Mouse (Mus musculus) stomach, postnatal 0 days (tissue): ENCODE results near the gene Megf8. TPM values are rescaled to one million over a fixed set of nuclear protein-coding genes. Genes with fewer than 3 reads are reported as not detected.

Experiments used
- ATAC-seq: fragments of 200-750 bp; cut with Nextera tagmentation; 2 replicates; pipeline ENCODE4 v1.8.0; 2017; ENCODE audit not compliant: low FRiP score, low TSS enrichment
- DNase-seq: peaks from one replicate; pipeline ENCODE4 v3.0.0-alpha.2; 2016; ENCODE audit warnings: low spot score
- H3K27ac ChIP-seq: fragments of 300-500 bp; sonication (generic); replicated peaks from 2 replicates; pipeline ENCODE4 v1.5.1; 2014; ENCODE audit warnings: mild to moderate bottlenecking, control low read depth
- H3K27me3 ChIP-seq: fragments of 300-500 bp; sonication (generic); 2 replicates; pipeline ENCODE4 v1.6.1; 2014; ENCODE audit warnings: low read length; ENCODE audit not compliant: control insufficient read depth, insufficient read depth
- H3K36me3 ChIP-seq: fragments of 300-500 bp; sonication (generic); 2 replicates; pipeline ENCODE4 v1.6.1; 2014; ENCODE audit warnings: low read length, mixed read lengths; ENCODE audit not compliant: control insufficient read depth, insufficient read depth
- H3K4me1 ChIP-seq: fragments of 300-500 bp; sonication (generic); replicated peaks from 2 replicates; pipeline ENCODE4 v1.6.1; 2014; ENCODE audit warnings: antibody characterized with exemption; ENCODE audit not compliant: control insufficient read depth, insufficient read depth
- H3K4me2 ChIP-seq: fragments of 300-500 bp; sonication (generic); replicated peaks from 2 replicates; pipeline ENCODE4 v1.6.1; 2014; ENCODE audit warnings: low read depth, mild to moderate bottlenecking, control low read depth, moderate library complexity
- H3K4me3 ChIP-seq: fragments of 300-500 bp; sonication (generic); 2 replicates; pipeline ENCODE4 v1.5.1; 2014; ENCODE audit warnings: low read depth, low read length, control low read depth
- H3K9ac ChIP-seq: fragments of 300-500 bp; sonication (generic); 2 replicates; pipeline ENCODE4 v1.6.1; 2014; ENCODE audit warnings: mild to moderate bottlenecking, low read length, control low read depth, mixed read lengths
- H3K9me3 ChIP-seq: fragments of 300-500 bp; sonication (generic); 2 replicates; pipeline ENCODE4 v1.6.1; 2016; ENCODE audit warnings: low read length; ENCODE audit not compliant: control insufficient read depth
- CTCF ChIP-seq: IDR thresholded peaks from 2 replicates; pipeline ENCODE4 v1.5.1; 2016; ENCODE audit warnings: antibody characterized with exemption, low read depth, mild to moderate bottlenecking, moderate library complexity
- EP300 ChIP-seq: optimal IDR thresholded peaks from 2 replicates; pipeline ENCODE3; 2016; ENCODE audit warnings: antibody characterized with exemption
- WGBS: fragments of 180-500 bp; shearing (Covaris S2); extraction: QIAGEN DNeasy Blood & Tissue Kit; methylation state at CpG from one replicate; pipeline ENCODE4 v1.1.7; 2014; 5-methylcytosine and 5-hydroxymethylcytosine counted together
- polyA plus RNA-seq: library from polyadenylated mRNA; unstranded; fragments of >200 nt; fragmentation: Nextera tagmentation; extraction: Ambion mirVana; gene quantifications from 2 replicates; pipeline ENCODE4 v1.2.1, GENCODE M21; 2015

Megf8 gene
- polyA plus RNA-seq, 1 experiment from 2014 or later: 3.6 TPM

GRCm38 (mm10) chr7:25326233-25326632 lies 9.3 kb downstream of the Megf8 start:
- H3K9ac ChIP-seq: no peak overlapping the region
- H3K4me3 ChIP-seq: no peak overlapping the region
- ATAC-seq: no peak
- H3K4me2 ChIP-seq: no peak overlapping the region
- no peak for DNase-seq
- H3K27me3 ChIP-seq: no peaks in the 10 kb centered on the region
- WGBS: 83% methylated on average over 8 of the region's 8 CpGs
- TF ChIP-seq EP300 (no peak), CTCF (no peak)
- H3K27ac ChIP-seq: no peak overlapping the region
- H3K36me3 ChIP-seq: peaks cover 7% of the 10 kb centered on the region
- H3K9me3 ChIP-seq: no peaks in the 10 kb centered on the region
- H3K4me1 ChIP-seq: 0 out of 2 replicates have a peak, but pooled peaks cover 3% of the 10 kb centered on the region

- no peak overlapping the region for H3K27ac ChIP-seq
- TF ChIP-seq EP300: no peak
- TF ChIP-seq CTCF: peak; percentile 89
- WGBS: 40% methylated on average over 16 of the region's 16 CpGs
- ATAC-seq (peak; percentile 73), DNase-seq (peak; percentile 84)
- H3K9me3 ChIP-seq: no peaks in the 10 kb centered on the region
- no peak overlapping the region for H3K4me3 ChIP-seq
- no peak overlapping the region for H3K9ac ChIP-seq
- peaks cover 12% of the 10 kb centered on the region for H3K36me3 ChIP-seq
- H3K4me1 ChIP-seq: no peaks in the 10 kb centered on the region
- H3K27me3 ChIP-seq: no peaks in the 10 kb centered on the region
- H3K4me2 ChIP-seq: no peak overlapping the region
Observed at GRCm38 (mm10) chr7:25333596-25334307, 16.8 kb downstream of the Megf8 start.

- H3K36me3 ChIP-seq: peaks cover 12% of the 10 kb centered on the region
- no peak overlapping the region for H3K27ac ChIP-seq
- no peaks in the 10 kb centered on the region for H3K4me1 ChIP-seq
- H3K27me3 ChIP-seq: no peaks in the 10 kb centered on the region
- DNase-seq: no peak
- no peak for TF ChIP-seq EP300
- 81% methylated on average over 12 of the region's 12 CpGs for WGBS
- H3K4me2 ChIP-seq: no peak overlapping the region
- no peaks in the 10 kb centered on the region for H3K9me3 ChIP-seq
- H3K9ac ChIP-seq: no peak overlapping the region
- ATAC-seq: no peak
- H3K4me3 ChIP-seq: no peak overlapping the region
Observed at GRCm38 (mm10) chr7:25334472-25334871, 17.5 kb downstream of the Megf8 start.

- no peak overlapping the region for H3K4me3 ChIP-seq
- TF ChIP-seq EP300: no peak
- no peak for TF ChIP-seq CTCF
- no peak overlapping the region for H3K4me2 ChIP-seq
- H3K9me3 ChIP-seq: no peaks in the 10 kb centered on the region
- no peak overlapping the region for H3K9ac ChIP-seq
- H3K4me1 ChIP-seq: no peaks in the 10 kb centered on the region
- 84% methylated on average over 9 of the region's 9 CpGs for WGBS
- no peaks in the 10 kb centered on the region for H3K27me3 ChIP-seq
- no peak overlapping the region for H3K27ac ChIP-seq
- H3K36me3 ChIP-seq: peaks cover 5% of the 10 kb centered on the region; the same call in 1 of the 2 replicates
- ATAC-seq (no peak), DNase-seq (no peak)
Observed at GRCm38 (mm10) chr7:25339329-25339728, 22.4 kb downstream of the Megf8 start.

GRCm38 (mm10) chr7:25341000-25341784 lies 24.2 kb downstream of the Megf8 start:
- Histone ChIP-seq H3K9ac (no peak overlapping the region), H3K36me3 (no peaks in the 10 kb centered on the region; the same call in 1 of the 2 replicates), H3K4me2 (no peak overlapping the region), H3K27me3 (no peaks in the 10 kb centered on the region), H3K4me1 (no peaks in the 10 kb centered on the region), H3K27ac (no peak overlapping the region), H3K4me3 (no peak overlapping the region), H3K9me3 (no peaks in the 10 kb centered on the region)
- TF ChIP-seq EP300 (no peak), CTCF (no peak)
- 79% methylated on average over 19 of the region's 20 CpGs for WGBS
- DNase-seq (no peak), ATAC-seq (no peak; the same call in 1 of the 2 replicates)

GRCm38 (mm10) chr7:25348861-25349260 lies 31.9 kb downstream of the Megf8 start:
- H3K4me2 ChIP-seq: no peak overlapping the region
- no peaks in the 10 kb centered on the region for H3K4me1 ChIP-seq
- H3K9me3 ChIP-seq: no peaks in the 10 kb centered on the region
- H3K4me3 ChIP-seq: no peak overlapping the region
- 84% methylated on average over 8 of the region's 8 CpGs for WGBS
- H3K27ac ChIP-seq: no peak overlapping the region
- no peak for TF ChIP-seq EP300
- TF ChIP-seq CTCF: no peak
- H3K9ac ChIP-seq: no peak overlapping the region
- ATAC-seq (0 out of 2 replicates have a peak, but pooled peaks have one; percentile 21), DNase-seq (no peak)
- H3K27me3 ChIP-seq: no peaks in the 10 kb centered on the region
- peaks cover 8% of the 10 kb centered on the region; the same call in 1 of the 2 replicates for H3K36me3 ChIP-seq
